Mouse (Mus musculus) thymus, adult 2 months (tissue): ENCODE measurements around the gene Prdm12.

Experiments used
- CTCF ChIP-seq: fragments of 200-500 bp; IDR thresholded peaks from 2 replicates; pipeline ENCODE4 v1.5.1; 2012; ENCODE audit warnings: mild to moderate bottlenecking, control low read depth, low read length, moderate library complexity, borderline replicate concordance; ENCODE audit not compliant: control insufficient read depth, poor library complexity, insufficient read depth; ENCODE audit errors: extremely low read depth
- POLR2A ChIP-seq: fragments of 200-500 bp; IDR thresholded peaks from 2 replicates; pipeline ENCODE4 v1.6.1; 2012; ENCODE audit warnings: mild to moderate bottlenecking, low read length, control low read depth, moderate library complexity; ENCODE audit not compliant: control insufficient read depth, poor library complexity, insufficient read depth; ENCODE audit errors: extremely low read depth

GRCm38 (mm10) chr2:31637311-31637710, 2.5 kb upstream of the Prdm12 start:
- TF ChIP-seq CTCF, result no peak
- TF ChIP-seq POLR2A, result no peak
